Mouse (Mus musculus) spleen, postnatal 14 days (tissue): ENCODE results near the gene Oas1c.

Experiments
- DNase-seq, 2 experiments: peaks; one replicate each; pipeline ENCODE4 v3.0.0; 2021 to 2022; ENCODE audit warnings: low spot score in 2 of 2

Gene Oas1c

DNA sequence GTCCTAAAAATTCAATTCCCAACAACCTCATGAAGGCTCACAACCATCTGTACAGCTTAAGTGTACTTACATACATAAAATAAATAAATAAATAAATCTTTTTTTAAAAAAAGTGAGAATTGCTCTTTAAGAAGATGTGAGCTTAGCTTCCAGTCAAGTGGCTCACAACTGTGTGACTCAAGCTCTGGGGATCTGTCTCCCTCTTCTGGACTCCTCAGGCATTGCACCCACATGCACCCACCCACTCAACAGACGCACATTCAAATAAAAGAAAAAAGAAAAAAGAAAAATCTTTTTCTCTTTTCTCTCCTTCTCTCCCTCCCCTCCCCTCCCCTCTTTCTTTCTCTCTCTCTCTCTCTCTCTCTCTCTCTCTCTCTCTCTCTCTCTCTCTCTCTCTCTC, 30.7 kb downstream of the Oas1c start:
- DNase-seq: no peak

- no peak for DNase-seq
Observed at GRCm38 (mm10) chr5:120779922-120780321, 32.4 kb downstream of the Oas1c start.

- no peak for DNase-seq
Observed at GRCm38 (mm10) chr5:120778941-120779340, 33.4 kb downstream of the Oas1c start.

- DNase-seq: no peak
Observed at GRCm38 (mm10) chr5:120777478-120777877, 34.8 kb downstream of the Oas1c start, which contains the start of gene Oas3. Oas3 (minus strand) TSS chr5:120777661.

GRCm38 (mm10) chr5:120776801-120777200, 35.5 kb downstream of the Oas1c start:
- DNase-seq: peak in 1 of 2 experiments; percentile 12

- no peak for DNase-seq
Observed at GRCm38 (mm10) chr5:120775287-120775985, 36.9 kb downstream of the Oas1c start.

DNA sequence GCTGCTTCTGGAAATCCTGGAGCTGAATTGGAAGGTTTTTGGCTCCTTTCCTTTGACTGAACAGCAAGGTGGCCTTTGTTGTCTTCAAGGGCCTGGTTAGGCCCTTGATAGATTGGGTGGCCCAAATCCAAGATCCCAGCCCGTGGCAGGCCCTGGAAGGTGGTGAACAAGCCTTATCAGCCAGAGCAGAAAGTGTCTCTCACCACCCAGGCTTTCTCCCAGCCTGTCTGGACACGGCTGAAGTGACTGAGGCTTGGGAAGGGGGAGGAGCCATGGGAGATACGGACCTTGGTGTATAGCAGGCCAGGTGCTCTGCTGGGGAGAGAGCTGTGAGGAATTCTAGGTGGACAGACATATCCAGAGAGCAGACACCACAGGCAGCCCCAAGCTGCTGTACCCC, 42.9 kb downstream of the Oas1c start:
- no peak for DNase-seq

GRCm38 (mm10) chr5:120765010-120765409, 47.3 kb downstream of the Oas1c start:
- DNase-seq: no peak

GRCm38 (mm10) chr5:120761901-120762300, 50.4 kb downstream of the Oas1c start:
- no peak for DNase-seq

DNA sequence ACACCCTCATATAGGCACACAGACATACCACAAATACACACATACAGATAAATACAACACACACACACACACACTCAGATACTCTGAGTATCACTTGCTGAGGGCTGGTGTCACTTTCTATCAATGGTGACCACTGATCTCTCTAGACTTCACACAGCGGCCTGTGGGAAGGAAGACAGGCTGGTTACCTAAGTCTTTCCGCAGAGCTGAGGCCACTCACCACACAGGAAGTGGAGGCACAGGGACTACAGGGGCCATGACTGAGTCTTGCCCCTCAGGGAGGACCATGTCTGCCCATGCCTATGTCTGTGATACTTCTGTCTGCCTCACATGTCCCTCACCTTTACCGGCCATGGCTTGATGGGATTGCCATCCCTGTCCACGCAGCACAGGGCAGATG, 58.1 kb downstream of the Oas1c start:
- no peak for DNase-seq

DNA sequence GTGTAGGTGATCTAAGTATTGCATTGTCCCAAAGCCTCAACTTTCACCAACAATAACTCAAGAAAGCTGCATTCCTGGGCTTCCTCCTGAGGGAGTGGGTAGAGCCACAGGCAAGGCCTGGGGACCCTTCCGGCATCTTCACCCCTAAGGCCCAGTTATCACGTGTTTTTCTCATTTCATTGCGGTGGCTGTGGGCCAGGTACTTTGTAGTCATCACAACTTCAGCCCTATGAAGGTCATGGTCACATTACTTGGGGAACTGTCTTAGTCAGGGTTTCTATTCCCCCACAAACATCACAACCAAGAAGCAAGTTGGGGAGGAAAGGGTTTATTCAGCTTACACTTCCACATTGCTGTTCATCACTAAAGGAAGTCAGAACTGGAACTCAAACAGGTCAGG, 59.5 kb downstream of the Oas1c start:
- DNase-seq: no peak

- DNase-seq: no peak
Observed at GRCm38 (mm10) chr5:120751206-120751605, 61.1 kb downstream of the Oas1c start.
